Mouse (Mus musculus): ENCODE results near the gene Sec22c.

DNA sequence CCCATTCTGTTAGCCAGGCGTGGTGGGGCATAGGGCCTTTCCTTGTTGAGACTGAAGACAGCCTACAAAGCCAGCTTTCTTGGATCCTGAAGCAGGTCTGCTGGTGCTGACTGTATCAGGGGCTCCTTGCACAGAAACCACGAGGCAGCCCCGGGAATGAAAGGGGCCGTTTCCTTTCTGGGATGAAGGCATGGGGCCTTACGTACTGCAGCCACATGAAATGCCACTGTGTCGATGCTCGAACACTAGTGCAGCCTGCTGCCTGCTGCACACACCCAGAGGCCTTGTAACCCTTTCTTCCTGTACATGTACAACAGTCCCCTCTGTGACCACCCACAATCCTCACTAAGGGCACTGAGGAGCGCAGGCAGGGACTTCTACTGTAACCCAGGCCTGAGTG lies 24.1 kb downstream of the Sec22c start:
- TF ChIP-seq GATA1 (IDR thresholded peaks at IDR 0.05; ENCODE audit: low read length) (no peak), TAL1 (IDR thresholded peaks at IDR 0.05; ENCODE audit: low read length) (no peak)

Data from erythroblast, embryonic 14.5 days (primary cell).